Mouse (Mus musculus): Measurements from ENCODE around the gene Rabl6. TPM values are rescaled to one million over a fixed set of nuclear protein-coding genes. Genes with fewer than 3 reads are reported as not detected.
"Not testable (repeated sequence)": the region's sequence is repeated elsewhere in the genome, so short reads cannot be mapped to it uniquely, and the experiment has no call there.

The Rabl6 gene
- total RNA-seq, 2 experiments from 2014 or later, result 49.6 to 58.7 TPM

DNA sequence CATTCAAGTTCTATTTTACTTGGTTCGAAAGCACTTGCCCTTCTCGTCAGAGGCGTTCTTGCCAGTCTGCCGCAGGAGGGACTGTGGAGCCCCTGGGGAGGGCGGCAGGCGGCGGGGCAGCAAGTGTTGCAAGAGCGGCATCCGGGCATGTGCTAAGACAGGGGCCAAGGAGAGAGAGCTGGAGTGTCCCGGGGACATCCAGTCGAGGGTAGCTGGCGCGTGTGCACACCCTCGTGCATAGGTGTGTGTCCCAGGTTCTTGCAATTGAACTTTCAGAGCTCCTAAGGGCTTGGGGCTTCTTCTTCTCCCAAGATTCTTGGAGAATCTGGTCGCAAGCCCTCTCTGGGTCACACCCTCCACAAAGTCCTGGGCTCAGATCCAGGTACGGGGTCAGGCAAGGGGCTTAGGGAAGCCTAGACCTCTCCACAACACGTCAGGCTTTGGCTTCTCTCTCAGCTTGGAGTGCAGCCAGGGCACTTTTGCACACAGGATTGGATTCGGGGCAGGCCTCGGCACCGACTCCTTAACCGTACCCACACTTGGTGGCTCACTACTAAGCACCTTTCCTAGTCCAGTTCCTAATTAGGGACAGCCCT is 32.8 kb downstream of the Rabl6 start:
- peak; percentile 57 for DNase-seq

DNA sequence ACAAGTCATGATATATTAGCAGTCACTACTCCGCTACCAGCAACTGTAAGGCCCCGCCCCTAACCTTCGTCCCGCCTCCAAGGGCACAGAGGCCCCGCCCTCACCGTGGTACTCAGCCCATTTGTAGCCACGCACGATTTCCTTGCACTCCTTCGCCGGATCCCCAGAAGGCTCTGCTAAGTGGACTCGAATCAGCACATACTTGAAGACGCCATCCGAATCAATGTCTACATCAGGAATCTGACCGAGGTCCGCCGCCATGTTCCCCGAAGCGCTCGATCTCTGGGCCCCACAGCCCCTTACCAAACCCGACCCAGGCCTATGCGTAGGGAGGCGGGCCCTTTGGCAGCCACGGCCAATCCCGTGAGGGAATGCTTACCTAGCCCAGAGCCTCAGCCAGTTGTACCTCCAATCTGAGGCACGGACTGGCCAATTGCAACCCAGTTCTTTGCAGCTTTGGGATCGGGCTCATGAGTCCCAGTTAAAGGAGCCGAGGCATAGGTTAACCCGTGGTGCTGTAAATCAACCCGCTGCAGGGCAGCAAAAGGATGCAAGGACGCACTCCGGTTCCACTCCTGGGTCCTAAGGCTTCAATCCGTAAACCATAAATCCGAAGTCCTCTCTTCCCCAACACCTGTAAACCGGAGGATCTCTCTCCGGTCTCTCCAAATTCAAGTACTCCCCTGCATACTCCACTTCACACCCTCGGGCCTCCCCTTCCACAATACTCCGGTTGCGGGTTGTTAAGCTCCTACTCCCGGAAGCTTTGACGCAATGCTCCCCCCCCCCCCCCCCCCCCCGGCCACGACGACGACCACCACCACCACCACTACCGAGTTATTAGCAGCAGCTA is 33.5 kb downstream of the Rabl6 start, which contains the start of the genes Mamdc4 and Phpt1:
Gene Mamdc4, minus strand, starts transcription at position 267 of the 853 bp plus-strand sequence.
Gene Phpt1, minus strand, starts transcription at position 646 of the 853 bp plus-strand sequence.
- DNase-seq, result peak; percentile 92

DNA sequence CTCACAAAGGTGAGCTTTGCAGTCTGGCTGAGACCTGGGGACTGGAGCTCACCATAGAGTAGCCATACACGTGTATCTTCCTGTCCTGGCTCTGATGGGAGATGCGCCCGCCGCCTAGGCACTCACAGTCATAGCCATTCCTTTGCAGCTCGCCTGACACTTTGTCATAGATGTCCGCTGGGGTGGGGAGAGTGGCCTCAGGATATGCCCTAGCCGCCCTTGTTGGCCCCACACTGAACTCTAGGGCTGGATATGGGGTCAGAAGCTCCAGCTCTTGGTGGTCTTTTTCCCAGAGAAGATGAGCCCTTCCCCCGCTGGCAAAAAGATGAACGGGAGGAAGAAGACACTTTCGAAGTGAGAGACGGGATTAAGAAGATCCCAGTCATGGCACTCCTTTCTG is 34.2 kb downstream of the Rabl6 start:
- DNase-seq, result peak; percentile 16

DNA sequence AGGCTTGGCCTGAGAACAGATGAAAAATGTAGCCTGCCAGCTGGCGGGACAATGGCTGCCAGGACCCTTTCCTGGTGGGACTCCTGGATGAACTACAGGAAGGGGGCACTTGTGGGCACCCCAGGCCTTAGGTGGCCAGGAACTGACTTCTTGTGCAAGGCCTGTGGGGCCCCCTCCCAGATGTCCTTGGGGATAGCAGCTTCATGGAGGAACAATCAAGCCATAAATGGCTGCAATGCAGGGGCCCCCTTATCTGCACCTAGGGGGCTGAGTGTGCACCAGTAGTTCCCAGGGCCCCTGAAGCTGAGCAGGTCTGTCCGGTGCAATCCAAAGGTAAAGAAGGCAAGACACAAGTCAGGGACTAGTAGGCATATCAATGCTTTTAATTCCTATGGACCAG is 35.3 kb downstream of the Rabl6 start:
- no peak for DNase-seq

DNA sequence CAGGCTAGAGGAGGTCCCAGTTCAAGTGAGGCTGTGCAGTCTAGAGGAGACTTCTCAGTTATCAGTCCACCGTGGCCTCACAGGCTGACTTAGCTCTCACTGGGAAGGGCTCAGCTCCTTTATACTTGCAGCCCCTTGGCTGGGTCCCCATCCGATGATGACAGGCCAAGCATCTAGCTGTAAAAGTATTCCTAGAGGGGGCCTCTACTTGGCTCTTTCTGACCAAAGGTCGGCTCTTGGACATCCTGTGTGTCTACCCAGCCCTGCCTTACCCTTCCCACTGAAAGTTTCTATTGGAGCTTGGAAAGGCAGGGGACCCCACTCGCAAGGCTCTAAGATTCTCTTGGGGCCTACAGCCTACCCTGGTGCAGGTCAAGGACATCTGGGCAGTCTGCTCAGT is 37.1 kb downstream of the Rabl6 start:
- no peak for DNase-seq

DNA sequence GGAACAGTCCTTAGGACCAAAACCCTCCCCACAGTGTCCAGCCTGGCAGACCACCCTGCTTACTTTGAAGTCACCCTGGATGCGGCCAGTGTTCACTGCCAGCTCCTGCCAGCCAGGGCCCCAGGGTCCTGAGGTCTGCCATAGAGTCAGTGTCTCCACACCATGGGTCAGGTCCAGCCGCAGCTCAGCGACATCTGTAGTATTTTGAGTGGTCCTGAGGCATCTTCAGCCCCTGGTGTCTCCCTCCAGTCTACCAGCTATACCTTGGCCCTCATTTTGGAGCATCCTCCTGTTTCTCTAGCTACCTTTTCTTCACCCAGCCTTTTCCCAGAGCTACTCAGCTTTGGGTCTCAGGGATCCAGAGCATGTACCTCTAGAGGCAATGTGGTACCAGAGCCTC is 39.0 kb downstream of the Rabl6 start:
- no peak for DNase-seq

DNA sequence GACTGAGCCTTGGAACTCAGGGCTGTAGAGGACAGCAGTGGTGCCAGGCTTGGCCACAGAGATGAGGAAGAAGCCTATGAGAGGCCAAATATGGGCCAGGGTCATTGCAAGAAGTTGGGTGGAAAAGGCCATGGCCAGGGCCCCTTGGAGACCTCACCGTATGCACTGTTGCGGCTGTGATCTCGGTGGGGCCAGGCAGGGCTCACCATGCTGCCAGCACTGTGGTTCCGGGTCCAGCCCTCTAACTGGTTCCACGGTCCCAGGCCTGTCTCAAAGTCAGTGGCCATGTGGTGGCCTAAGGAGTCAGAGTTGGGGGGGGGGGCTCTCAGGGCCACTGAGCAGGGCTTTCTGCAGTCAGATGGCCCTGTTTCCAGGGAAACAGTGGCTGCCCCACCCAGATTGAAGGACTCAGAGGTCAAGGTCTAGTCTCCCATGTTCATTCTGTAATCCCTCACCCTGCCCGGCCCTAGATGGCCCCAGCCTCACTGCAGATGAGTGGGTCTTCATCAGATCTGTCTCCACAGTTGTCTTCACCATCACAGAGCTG is 39.8 kb downstream of the Rabl6 start:
- DNase-seq, result no peak

DNA sequence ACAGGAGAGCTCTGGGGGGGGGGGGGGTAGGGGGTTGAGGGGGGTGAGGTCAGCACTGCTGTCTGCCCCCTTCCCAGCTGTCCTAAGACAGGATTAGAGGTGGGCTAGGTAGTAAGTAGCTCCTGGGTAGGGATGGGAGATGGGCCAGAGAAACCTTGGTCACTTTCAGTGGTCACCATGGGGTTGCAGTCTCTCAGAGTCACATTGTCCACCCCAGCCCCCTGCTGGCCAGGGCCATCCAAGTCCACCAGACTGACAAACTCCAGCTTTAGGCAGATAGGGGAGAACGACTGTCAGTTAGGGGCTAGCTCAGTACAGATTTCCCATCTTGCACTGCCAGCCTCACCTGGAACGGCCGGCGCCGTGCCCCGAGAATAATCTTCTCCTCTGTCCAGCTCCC is 41.8 kb downstream of the Rabl6 start:
- DNase-seq, result no peak

DNA sequence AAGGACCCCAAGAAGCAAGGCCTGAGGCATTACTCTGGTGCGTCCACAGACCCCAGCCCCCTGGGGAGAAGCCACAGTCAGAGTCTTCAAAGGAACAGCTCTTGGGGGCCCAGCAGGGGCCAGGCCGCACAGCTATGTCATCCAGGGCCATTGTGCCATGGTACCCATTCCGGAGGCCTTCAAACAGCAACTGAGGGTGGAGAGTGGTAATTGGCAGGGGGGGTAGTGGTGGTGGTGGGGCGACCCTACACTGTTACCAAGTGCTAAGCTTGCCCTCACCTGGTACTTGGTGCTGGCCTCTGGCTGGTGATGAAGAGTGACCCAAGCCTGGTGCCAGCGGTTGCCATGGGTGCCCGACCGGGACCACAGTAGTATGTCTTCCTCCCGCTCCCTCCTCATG is 42.6 kb downstream of the Rabl6 start:
- no peak for DNase-seq

DNA sequence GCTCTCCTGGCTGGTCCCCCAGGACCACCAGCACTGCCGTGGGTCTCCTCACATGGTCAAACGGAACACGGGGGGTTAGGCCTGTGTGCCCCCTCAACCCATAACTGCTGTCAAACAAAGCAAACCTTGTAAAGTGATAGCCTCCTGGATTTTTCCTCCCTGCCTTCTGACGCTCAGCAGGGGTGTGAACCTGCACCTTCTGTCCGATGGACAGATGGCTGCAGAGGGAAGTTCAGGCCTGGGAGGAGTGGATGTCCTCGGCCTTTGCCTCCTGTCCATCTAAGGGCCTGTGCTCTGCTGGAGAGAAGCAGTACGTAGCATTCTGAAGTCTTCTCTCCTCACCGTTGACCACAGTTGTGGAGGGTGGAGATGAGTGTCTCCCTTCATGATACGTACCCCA is 46.4 kb downstream of the Rabl6 start:
- no peak for DNase-seq

DNA sequence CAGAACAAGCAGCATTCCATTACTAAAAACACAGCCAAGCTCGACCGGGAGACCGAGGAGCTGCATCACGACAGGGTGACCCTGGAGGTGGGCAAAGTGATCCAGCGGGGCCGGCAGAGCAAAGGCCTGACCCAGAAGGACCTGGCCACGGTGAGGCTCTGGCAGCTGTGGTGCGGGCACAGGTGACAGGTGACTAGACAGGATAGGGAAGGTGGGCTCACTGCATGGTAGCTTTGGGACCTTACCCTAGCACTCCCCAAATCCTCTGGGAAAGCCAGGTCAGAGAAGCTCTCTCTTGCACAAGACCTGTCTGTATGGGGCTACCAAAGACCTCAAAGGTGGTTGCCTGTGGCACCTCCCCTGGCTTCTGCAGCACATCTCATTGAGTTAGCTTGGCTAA is 47.8 kb downstream of the Rabl6 start:
- no peak for DNase-seq

DNA sequence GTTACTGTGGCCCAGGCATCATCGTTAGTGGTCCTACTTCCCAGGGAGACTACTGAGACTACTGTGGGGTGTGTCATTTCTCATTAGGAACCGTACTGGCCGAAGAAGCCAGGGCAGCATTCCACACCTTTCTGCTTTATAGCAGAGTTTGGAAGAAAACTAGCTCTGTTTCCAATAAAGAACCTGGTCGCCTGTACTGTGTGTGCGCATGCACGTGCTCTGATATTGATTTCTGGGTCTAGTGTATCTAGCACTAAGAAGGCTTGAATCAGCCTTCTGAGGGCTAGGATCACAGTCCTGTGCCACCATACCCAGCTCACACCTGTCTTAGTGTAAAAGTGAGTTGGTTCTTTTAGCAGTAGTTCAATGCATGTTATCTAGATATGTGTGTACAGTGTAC is 49.5 kb downstream of the Rabl6 start:
- DNase-seq, result no peak

DNA sequence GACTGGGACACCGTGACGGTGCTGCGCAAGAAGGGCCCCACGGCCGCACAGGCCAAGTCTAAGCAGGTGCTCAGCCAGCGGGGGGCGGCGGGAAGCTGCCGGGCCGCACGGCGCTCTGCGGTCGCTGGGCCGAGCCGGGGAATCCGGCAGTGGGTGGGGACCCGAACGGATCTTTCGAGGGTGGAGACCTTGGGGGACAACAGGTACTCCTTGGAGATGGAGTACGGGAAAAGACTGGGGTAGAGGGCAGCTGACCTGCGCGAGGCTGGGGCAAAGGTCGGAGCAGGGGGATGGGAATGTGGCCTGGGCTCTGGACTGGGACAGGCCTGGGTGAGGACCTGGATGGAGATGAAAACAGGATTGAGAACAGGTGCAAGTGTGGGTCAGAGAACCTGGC is 50.4 kb downstream of the Rabl6 start:
- no peak for DNase-seq

DNA sequence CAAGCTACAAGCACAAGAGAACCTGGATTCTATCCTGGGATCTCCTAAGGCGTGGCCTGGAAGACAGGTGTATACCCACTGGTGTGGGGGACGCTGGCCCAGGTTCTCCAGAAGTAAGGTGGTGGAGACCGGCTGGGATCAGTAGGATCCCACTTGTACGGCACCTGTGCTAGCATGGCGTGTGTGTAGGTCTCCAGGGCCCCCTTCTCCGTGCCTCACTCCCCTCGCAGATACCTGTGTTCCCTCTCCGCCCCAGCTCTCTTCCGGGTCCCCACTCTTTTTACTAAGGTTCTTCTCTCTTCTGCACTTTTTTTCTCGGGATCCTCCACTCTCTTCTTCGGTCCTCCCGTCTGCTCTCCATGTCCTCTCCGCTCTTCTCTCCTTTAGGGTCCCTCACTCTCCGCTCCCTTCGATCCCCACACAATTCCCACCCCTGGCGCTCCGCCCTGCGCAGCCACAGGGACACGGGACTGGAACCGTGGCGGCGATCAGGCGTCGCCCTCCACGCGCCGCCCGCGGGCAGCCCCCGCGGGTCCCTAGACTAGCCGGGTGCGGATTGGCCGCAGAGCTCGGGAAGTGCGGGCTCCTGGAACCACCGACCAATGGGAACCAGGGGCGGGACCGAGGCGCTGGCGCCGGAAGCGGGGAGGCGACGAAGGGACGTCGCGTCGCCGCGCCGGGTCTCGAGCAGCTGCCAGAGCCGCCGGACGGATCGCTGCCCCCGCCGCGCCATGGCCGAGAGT is 50.9 kb downstream of the Rabl6 start, which contains the start of gene Edf1:
Gene Edf1, plus strand, starts transcription at position 627 of the 743 bp plus-strand sequence.
- DNase-seq, result peak; percentile 95

DNA sequence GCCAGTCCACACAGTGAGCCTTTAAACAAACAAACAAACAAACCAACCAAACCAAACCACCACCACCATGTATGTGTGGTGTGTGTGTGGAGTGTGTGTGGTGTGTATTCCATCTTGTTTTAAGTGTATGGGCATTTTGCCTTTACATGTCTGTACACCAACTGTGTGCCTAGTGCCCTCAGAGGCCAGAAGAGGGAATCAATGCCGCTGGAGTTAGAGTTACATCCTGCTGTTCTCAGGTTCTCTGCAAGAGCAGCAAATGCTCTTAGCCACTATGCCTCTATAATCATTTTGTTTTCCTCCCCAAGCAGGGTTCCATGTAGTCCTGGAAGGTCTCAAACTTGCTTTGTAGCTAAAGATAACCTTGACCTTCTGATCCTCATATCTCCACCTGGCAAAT is 52.0 kb downstream of the Rabl6 start:
- DNase-seq, result no peak

DNA sequence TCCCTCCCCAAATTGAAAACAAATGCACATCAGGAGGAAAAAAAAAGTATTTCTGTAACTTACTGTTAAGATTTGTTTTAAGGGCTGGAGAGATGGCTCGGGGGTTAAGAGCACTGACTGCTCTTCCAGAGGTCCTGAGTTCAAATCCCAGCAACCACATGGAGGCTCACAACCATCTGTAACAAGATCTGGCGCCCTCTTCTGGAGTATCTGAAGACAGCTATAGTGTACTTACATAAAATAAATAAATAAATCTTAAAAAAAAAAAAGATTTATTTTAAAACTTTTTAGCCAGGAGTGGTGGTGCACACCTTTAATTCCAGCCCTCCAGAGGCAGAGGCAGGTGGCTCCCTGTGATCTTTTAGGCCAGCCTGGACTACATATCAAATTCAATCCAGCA is 52.8 kb downstream of the Rabl6 start:
- not testable (repeated sequence) for DNase-seq

DNA sequence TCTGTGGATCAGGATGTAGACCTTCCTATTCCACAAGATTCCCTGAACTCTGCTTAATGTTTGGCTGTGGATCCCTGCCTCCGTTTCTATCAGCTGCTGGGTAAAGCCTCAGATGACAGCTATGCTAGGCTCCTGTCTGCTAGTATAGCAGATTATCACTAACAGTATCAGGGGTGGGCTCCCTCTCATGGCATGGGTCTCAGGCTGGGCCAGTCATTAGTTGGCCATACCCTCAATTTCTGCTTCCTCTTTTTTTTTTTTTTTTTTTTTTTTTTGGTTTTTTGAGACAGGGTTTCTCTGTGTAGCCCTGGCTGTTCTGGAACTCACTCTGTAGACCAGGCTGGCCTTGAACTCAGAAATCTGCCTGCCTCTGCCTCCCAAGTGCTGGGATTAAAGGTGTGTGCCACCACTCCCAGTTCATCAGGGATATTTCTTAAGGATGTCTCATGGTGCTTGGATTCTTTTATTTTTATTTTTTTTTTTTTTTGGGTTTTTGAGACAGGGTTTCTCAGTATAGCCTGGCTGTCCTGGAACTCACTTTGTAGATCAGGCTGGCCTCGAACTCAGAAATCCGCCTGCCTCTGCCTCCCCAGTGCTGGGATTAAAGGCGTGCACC is 55.0 kb downstream of the Rabl6 start:
- not testable (repeated sequence) for DNase-seq

DNA sequence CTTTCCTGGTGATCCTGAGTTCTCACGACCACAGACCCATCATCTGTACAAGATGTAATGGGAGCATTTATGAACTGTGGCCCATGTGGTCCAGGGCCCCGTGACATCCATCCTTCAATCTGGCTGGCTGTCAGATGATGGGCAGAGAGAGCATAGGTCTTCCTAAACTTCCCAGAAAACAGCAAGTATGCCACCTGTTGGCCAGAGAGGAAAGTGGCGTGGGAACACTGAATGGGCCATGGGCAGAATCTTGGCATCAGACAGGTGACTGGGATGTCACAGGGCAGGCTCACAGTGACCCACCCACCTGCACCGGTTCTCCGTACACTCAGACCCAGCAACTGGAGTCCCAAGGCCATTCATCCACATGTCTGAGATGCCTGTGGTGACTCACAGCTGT is 57.1 kb downstream of the Rabl6 start:
- DNase-seq, result no peak

DNA sequence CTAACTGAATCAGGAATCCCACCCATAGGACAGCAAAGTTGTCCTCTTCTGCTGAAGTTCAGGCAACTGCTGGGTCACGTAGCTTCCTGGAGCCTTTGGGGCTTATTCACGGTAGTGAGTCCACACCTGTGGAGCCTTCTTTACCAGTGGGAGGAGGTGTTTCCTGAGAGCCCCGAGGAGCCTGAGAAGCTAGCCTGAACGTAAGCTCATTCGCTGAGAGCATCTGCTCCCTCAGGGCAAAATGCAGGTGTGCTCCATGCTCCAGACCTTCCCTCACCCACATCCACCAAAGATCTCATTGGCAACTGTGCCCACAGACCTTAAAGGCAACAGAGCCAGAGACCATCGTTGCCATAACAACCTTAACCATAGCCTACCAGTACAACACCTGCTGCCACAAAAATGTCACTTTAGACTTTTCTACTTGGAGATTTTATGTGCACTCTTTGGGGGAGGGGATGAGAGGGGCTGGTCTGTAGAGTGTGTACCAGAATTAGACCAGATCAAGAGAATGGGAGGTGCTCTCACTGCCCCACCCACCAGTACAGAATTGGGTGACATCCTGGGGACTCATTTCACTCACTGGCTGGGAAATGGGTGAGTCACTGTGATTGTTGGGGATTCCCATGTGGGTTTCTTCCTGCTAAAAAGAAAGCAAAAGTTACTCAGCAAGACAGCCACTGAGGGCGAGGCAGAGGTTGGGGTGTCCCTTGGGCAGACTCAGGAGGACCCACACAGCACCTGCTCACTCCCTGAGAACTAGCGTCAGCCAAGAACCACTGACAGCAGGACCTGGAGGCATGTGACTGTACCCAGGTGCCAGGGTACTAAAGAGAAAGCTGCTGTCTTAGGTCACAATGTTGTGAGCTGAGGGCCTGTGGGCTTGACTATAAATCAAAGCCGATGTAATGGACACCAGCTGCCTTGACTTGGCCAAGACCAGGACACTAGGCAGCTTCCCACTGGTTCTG is 59.0 kb downstream of the Rabl6 start:
- DNase-seq, result no peak

DNA sequence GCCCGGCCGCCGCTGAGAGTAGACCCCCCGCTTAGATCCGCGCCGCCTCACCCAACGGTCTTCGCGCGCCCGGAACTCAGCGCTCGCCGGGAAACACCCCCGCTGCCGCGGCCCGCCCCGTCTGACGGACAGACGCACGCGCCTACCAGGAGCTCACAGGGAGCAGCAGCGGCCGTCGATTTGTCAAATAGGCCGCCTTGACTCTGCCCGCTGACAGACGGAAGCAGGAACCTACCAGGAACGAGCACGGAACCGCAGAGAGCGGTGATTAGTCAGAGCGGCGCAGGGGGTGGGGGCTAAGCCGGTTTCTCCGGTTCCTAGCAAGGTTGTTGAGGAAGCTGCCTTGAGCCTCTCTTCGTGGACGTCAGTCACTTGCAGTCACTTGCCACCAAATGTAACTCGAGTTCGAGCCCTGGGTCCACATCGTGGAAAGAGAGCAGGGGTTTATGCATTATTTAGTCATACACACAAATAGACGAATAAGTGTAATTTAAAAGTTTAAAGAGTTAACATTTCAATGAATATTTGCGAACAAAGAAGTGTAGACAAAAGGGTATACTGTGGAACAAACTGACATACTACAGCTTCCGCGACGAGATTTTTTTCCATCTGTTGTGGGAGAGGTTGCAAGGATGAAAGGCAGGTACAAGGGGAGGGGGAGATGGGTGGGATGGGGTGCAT is 61.4 kb downstream of the Rabl6 start, which contains the start of gene Traf2:
Gene Traf2, minus strand, starts transcription at position 130 of the 681 bp plus-strand sequence.
- DNase-seq, result peak; percentile 97
